Mouse (Mus musculus): ENCODE results near the gene Slc9a3. TPM values are rescaled to one million over a fixed set of nuclear protein-coding genes. Genes with fewer than 3 reads are reported as not detected.

Gene Slc9a3
- polyA plus RNA-seq, 1 experiment, result 0.96 TPM

- TF ChIP-seq CTCF (IDR thresholded peaks at IDR 0.05; ENCODE audit: insufficient read depth, low read length) (no peak), POLR2A (IDR thresholded peaks at IDR 0.05; ENCODE audit: borderline replicate concordance, extremely low read depth, low read depth, low read length) (no peak)
- 63% methylated on average over 3 of the region's 3 CpGs for WGBS
- Histone ChIP-seq H3K4me1 (ENCODE audit: control insufficient read depth, insufficient read depth, low read length) (no peaks in the 10 kb centered on the region), H3K4me3 (replicated peaks; ENCODE audit: extremely low read depth, low read depth, low read length) (no peak overlapping the region)
- DNase-seq, result no peak
Observed at GRCm38 (mm10) chr13:74143282-74143681, 22.0 kb downstream of the Slc9a3 start.

GRCm38 (mm10) chr13:74144120-74144884 is 23.0 kb downstream of the Slc9a3 start:
- H3K4me3 ChIP-seq (replicated peaks; ENCODE audit: extremely low read depth, low read depth, low read length), result no peak overlapping the region
- 77% methylated on average over 7 of the region's 7 CpGs for WGBS
- TF ChIP-seq POLR2A (IDR thresholded peaks at IDR 0.05; ENCODE audit: borderline replicate concordance, extremely low read depth, low read depth, low read length), result no peak
- no peak for TF ChIP-seq CTCF (IDR thresholded peaks at IDR 0.05; ENCODE audit: insufficient read depth, low read length)
- DNase-seq, result no peak
- H3K4me1 ChIP-seq (ENCODE audit: control insufficient read depth, insufficient read depth, low read length), result no peaks in the 10 kb centered on the region

GRCm38 (mm10) chr13:74145983-74146622 is 24.8 kb downstream of the Slc9a3 start:
- no peak overlapping the region for H3K4me3 ChIP-seq (replicated peaks; ENCODE audit: extremely low read depth, low read depth, low read length)
- DNase-seq, result no peak
- 88% methylated on average over 3 of the region's 3 CpGs for WGBS
- H3K4me1 ChIP-seq (ENCODE audit: control insufficient read depth, insufficient read depth, low read length), result no peaks in the 10 kb centered on the region
- TF ChIP-seq CTCF (IDR thresholded peaks at IDR 0.05; ENCODE audit: insufficient read depth, low read length) (no peak), POLR2A (IDR thresholded peaks at IDR 0.05; ENCODE audit: borderline replicate concordance, extremely low read depth, low read depth, low read length) (no peak)

- no peak for DNase-seq
- Histone ChIP-seq H3K4me1 (ENCODE audit: control insufficient read depth, insufficient read depth, low read length) (no peaks in the 10 kb centered on the region), H3K4me3 (replicated peaks; ENCODE audit: extremely low read depth, low read depth, low read length) (no peak overlapping the region)
- no peak for TF ChIP-seq POLR2A (IDR thresholded peaks at IDR 0.05; ENCODE audit: borderline replicate concordance, extremely low read depth, low read depth, low read length)
- no peak for TF ChIP-seq CTCF (IDR thresholded peaks at IDR 0.05; ENCODE audit: insufficient read depth, low read length)
- WGBS, result 79% methylated on average over 2 of the region's 2 CpGs
Observed at GRCm38 (mm10) chr13:74147327-74147726, 26.1 kb downstream of the Slc9a3 start.

GRCm38 (mm10) chr13:74166348-74167056 is 45.2 kb downstream of the Slc9a3 start:
- no peak for TF ChIP-seq CTCF (IDR thresholded peaks at IDR 0.05; ENCODE audit: insufficient read depth, low read length)
- TF ChIP-seq POLR2A (IDR thresholded peaks at IDR 0.05; ENCODE audit: borderline replicate concordance, extremely low read depth, low read depth, low read length), result no peak
- Histone ChIP-seq H3K4me3 (replicated peaks; ENCODE audit: extremely low read depth, low read depth, low read length) (peak overlapping the region; percentile 56), H3K4me1 (ENCODE audit: control insufficient read depth, insufficient read depth, low read length) (no peaks in the 10 kb centered on the region)
- 4% methylated on average over 19 of the region's 19 CpGs for WGBS
- peak; percentile 31 for DNase-seq

- DNase-seq, result no peak
- 12% methylated on average over 9 of the region's 9 CpGs for WGBS
- no peak for TF ChIP-seq POLR2A (IDR thresholded peaks at IDR 0.05; ENCODE audit: borderline replicate concordance, extremely low read depth, low read depth, low read length)
- TF ChIP-seq CTCF (IDR thresholded peaks at IDR 0.05; ENCODE audit: insufficient read depth, low read length), result no peak
- H3K4me3 ChIP-seq (replicated peaks; ENCODE audit: extremely low read depth, low read depth, low read length), result peak overlapping the region; percentile 56
- no peaks in the 10 kb centered on the region for H3K4me1 ChIP-seq (ENCODE audit: control insufficient read depth, insufficient read depth, low read length)
Observed at GRCm38 (mm10) chr13:74167057-74167413, 45.8 kb downstream of the Slc9a3 start.

- no peak for DNase-seq
- WGBS, result 63% methylated on average over 2 of the region's 2 CpGs
- H3K4me3 ChIP-seq (replicated peaks; ENCODE audit: extremely low read depth, low read depth, low read length), result no peak overlapping the region
- TF ChIP-seq POLR2A (IDR thresholded peaks at IDR 0.05; ENCODE audit: borderline replicate concordance, extremely low read depth, low read depth, low read length), result no peak
- TF ChIP-seq CTCF (IDR thresholded peaks at IDR 0.05; ENCODE audit: insufficient read depth, low read length), result no peak
- no peaks in the 10 kb centered on the region for H3K4me1 ChIP-seq (ENCODE audit: control insufficient read depth, insufficient read depth, low read length)
Observed at GRCm38 (mm10) chr13:74167492-74167891, 46.2 kb downstream of the Slc9a3 start.

GRCm38 (mm10) chr13:74169446-74170164 is 48.3 kb downstream of the Slc9a3 start:
- Histone ChIP-seq H3K4me1 (ENCODE audit: control insufficient read depth, insufficient read depth, low read length) (no peaks in the 10 kb centered on the region), H3K4me3 (replicated peaks; ENCODE audit: extremely low read depth, low read depth, low read length) (no peak overlapping the region)
- no peak for DNase-seq
- WGBS, result 81% methylated on average over 10 of the region's 10 CpGs
- TF ChIP-seq CTCF (IDR thresholded peaks at IDR 0.05; ENCODE audit: insufficient read depth, low read length) (no peak), POLR2A (IDR thresholded peaks at IDR 0.05; ENCODE audit: borderline replicate concordance, extremely low read depth, low read depth, low read length) (no peak)

GRCm38 (mm10) chr13:74172036-74172435 is 50.8 kb downstream of the Slc9a3 start:
- 95% methylated on average over 5 of the region's 5 CpGs for WGBS

More at GRCm38 (mm10) chr13:74172036-74172435, 50.8 kb downstream of the Slc9a3 start:
- no peaks in the 10 kb centered on the region for H3K4me1 ChIP-seq (ENCODE audit: control insufficient read depth, insufficient read depth, low read length)
- H3K4me3 ChIP-seq (replicated peaks; ENCODE audit: extremely low read depth, low read depth, low read length), result no peak overlapping the region
- TF ChIP-seq POLR2A (IDR thresholded peaks at IDR 0.05; ENCODE audit: borderline replicate concordance, extremely low read depth, low read depth, low read length) (no peak), CTCF (IDR thresholded peaks at IDR 0.05; ENCODE audit: insufficient read depth, low read length) (no peak)
- DNase-seq, result no peak
